Mouse (Mus musculus): ENCODE measurements around the gene Chil1. TPM values are rescaled to one million over a fixed set of nuclear protein-coding genes. Genes with fewer than 3 reads are reported as not detected.

Chil1 gene
- total RNA-seq (2021), result 1 to 10 TPM; 1.2 to 1.7 TPM
- long read RNA-seq, experiment 1, partial matches to known transcripts, result 0 of 2 reads
- long read RNA-seq, experiment 1, other reads (novel, unspliced or antisense), result 0 of 2 reads
- long read RNA-seq, experiment 2, partial matches to known transcripts, result 0 of 4 reads
- long read RNA-seq, experiment 2, other reads (novel, unspliced or antisense), result 0 of 4 reads

DNA sequence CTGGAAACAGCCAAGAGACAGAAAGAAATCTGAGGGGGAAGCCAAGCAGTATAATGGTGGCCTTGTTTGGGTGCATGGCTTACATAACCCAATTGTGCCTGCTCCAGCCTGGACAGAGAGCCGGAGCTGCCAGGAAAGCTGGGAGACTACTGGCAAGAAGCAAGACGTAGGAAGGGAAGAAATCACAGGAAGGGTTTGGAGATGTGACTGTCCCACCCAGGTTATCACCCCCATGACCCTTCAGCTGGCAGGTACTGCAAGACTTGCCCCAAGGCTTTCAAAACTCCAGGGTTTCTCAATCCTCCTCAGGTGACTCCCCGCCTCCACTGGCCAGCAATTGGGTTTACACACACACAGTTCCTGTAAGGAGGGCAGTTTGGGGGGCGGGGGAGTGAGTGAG is at the start of gene Chil1:
Chil1 (plus strand) TSS at position 152 of the 400 bp plus-strand sequence.
- DNase-seq (ENCODE audit: low spot score in 2 of 2), result no peak

DNA sequence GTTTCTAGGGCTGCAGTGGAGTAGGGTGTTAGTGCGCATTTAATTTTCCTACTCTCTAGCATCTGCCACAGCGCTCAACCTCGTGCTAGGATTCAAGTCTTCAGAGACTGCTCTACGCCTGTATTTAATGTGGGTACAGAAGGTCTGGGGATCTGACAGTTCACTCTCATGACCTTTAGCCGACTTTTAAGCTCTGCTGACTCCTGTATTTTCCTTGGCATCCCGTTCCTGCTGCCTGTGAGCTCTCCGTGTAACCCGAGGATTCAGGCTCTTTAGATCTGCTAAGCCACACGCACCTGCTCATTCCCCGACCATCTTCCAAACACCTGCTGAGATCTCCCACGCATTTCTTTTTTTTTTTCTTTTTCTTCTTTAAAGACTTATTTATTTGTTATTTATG is 48.7 kb upstream of the Chil1 start:
- no peak for DNase-seq (ENCODE audit: low spot score in 2 of 2)

DNA sequence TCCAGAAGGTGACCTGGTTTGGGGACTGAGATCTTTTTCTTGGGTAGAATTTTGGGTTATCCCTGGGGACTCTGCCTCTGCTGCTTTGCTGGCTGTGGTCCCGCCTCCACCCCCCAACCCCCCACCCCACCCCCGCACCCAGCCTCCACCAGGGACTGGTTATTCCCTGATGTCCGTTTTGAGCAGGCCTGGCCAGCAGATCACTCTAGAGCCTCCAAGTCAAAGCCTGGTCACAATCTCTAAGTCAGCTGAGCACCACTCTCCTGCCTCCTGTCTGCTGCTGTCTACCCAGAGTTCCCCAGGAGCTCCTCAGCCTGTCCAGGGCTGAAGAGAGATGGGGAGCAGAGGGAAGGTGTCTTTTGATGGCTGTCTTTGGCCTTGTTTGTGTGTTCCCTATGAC is 45.6 kb upstream of the Chil1 start:
- no peak for DNase-seq (ENCODE audit: low spot score in 2 of 2)

DNA sequence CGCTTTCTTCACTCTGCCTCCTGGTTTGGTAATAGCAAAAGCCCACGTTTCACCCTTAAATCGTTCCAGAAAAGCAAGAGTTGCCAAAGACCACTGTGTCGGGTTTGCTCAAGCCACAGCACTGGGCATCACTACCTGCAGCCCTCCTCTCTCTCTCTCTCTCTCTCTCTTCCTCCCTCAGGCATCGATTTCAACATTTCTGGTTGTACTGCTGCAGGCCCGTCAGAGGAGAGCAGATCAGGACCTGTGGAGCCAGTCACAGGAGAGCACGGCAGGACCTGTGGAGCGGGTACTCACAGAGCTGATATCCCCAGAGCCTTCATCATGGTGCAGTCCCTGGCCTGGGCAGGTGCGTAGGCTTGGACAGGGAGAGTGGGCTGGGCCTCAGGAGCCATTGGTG is 43.6 kb upstream of the Chil1 start:
- no peak for DNase-seq (ENCODE audit: low spot score in 2 of 2)

DNA sequence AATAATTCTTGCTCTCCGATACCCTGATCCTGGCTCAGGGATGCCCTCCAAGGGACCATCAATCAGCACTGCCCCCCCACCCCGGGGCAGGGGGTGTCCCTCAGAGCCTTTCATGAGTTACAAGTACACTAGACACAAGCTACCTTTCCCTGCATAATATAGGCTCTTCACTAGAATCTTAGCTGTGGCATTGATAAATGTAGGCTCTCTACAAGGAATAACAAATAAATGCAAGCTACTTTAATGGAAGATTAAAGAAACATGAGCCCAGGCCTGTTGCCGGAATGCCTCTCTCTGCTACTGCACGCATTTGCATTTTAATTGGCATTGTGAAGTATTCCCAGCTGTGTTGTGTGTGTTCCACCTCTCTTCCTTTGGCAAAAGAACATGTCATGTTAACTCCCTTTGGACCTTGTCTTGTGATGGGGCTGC is 39.6 kb upstream of the Chil1 start:
- DNase-seq (ENCODE audit: low spot score in 2 of 2), result no peak

DNA sequence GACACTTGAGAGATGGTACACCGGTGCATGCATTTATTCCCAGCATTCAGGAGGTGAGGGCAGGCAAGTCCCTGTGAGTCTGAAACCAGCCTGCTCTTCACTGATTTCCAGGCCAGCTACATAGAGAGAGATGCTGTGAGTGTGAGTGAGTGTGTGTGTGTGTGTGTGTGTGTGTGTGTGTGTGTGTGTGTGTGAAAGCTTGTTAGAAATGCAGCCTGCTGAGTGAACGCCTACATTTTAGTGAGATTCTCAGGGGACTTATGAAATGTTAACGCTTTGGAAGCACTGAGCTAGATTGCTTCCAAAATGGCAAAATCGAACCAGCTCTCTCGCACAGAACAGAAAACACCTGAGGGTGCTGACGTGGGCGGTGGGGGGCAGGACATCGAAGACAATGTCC is 35.9 kb upstream of the Chil1 start:
- no peak for DNase-seq (ENCODE audit: low spot score in 2 of 2)

DNA sequence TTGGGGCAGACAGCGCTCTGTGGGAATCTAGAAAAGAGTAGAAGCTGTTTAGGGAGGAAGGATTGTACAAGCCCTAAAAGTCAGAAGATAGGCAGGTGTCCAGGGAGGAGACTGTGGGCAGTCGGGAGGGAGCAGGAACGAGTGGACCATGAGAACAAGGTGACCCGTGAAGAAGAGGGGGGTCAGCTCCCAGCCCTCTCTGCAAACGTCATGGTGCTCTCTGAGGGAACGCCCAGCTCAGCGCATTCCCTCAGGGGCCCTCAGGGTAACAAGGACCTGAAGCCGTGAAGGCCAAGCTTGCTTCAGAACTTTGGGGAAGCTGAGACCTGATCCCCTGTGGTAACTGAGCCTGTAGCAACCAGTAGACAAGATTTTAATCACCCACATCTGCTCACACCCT is 31.9 kb upstream of the Chil1 start:
- no peak for DNase-seq (ENCODE audit: low spot score in 2 of 2)

DNA sequence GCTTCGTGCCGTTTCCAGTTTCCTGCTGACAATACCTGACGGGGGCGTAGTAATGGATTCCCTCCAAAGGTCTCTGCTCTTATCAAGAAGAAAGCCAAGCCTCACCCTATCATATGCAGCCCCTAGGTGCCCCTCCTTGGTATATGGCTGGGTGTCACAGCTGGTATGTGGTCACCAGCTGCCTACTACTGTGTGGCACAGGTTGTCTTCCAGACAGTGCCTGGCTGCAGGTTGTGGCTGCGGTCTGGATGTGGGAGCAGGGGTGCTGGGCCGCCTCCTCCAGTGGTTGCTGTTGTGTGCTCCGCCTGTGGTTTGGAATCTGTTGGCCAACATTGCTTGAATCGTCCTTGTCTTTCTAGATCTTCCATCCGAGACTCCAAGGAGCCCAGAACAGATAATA is 31.2 kb upstream of the Chil1 start:
- no peak for DNase-seq (ENCODE audit: low spot score in 2 of 2)

DNA sequence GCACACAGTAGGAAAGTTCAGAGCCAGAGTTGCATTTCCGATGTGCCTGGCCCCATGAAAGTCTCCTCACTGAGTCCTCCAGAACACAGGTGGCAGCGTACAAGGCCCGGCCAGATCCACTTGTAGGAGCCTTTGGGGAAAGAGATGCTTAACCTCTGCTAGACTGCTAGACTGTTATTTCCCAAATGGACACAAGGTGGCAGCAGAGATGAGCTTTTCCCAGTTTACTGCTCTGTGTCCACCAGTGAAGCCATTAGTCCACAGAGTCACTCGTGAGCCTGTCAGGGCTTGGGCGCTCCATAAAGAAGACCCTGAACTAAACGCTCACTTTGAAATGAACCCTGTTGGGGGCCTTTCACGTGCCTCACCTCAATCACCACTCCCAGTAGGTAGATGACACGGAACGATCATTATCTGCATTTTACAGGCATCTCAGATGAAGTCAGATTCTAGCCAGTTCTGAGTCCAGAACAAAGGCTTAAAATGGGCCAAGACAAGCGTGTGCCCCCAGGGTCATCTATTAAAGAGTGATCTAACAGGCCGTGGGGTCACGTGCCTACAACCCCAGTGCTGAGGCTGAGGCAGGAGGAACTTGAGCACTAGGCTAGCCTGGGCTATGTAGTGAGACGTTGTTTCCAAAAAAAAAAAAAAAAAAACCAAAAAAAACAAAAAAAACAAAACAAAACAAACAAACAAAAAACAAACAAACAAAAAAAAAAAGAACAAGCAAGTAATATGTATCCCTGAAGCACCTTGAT is 30.1 kb upstream of the Chil1 start:
- DNase-seq (ENCODE audit: low spot score in 2 of 2), result peak; percentile 76 to 80

DNA sequence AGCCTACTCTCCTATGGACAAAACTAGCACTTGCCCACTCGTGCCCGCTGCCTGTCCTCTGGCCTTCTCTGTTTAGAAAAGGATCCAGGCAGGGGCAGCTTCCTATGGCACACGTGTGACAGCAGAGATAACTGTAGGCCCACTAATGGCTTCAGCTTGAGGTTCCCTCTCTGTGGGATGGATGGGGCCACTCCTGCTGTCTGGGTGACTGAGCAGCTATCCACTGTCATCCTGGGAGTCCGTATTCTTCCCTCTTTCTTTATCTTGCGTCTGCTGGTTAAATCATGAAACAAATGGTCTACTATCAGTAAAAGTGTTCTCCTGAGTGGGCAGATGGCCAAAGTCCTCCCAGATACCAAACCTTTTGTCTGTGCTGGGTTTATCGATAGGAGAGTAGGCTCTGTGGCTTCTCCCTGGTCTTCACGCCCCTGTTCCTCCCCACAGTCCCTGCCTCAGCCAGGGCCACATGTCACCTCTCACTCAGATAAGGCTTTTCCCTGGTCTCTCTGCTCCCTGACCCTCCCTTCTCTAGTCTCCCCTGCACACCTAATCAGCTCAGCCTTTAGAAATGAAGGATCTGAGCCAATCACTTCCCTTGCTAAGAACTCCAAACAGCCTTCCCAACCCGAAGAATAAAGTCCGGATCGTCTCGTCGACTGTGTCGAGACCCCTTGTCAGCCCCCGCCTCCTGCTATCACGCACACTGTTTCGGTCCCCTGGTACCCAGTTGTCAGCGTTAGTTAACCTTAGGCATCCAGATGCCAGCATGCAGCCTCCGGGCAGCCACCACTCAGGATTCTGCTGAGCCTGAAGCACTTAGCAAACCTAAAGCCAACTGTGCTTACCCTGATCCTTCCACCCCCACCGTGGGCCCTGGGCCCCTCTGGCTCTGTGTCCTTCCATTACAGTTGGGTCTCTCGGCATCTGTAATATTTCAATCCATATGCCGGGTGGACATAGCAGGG is 29.1 kb upstream of the Chil1 start:
- DNase-seq (ENCODE audit: low spot score in 2 of 2), result no peak

DNA sequence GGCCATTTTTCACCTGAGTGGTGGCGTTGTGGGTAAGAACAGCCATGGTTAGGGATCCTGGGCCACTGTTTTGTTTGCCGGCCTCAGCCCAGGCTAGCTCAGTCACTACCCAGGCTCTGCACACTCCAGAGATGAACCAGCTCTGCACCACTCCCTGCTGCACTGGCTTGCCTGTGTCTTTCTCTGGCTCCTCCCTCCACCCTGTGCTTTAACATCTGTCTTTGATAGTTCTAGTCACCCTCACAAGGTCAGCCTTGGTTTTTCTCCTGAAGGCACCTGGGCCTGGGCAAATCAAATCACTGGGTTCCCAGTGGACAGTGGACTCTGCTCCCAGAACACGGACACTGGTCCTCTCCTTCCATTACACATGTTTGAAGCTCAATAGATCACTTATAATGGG is 27.9 kb upstream of the Chil1 start:
- no peak for DNase-seq (ENCODE audit: low spot score in 2 of 2)

DNA sequence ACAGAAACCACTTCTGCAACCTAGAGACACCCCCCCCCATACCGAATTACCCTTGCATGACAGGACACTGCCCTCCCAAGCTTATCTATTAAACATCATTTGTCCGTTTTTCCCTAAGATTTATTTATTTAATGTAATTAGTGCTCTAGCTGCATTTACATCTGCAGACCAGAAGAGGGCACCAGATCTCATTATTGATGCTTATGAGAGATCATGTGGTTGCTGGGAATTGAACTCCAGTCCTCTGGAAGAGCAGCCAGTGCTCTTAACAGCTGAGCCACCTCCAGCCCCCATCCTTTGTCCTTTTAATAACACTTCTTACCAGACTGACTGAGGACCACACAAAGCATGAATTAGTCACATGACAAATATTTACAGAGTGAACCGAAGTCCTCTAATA is 27.3 kb upstream of the Chil1 start:
- no peak for DNase-seq (ENCODE audit: low spot score in 2 of 2)

DNA sequence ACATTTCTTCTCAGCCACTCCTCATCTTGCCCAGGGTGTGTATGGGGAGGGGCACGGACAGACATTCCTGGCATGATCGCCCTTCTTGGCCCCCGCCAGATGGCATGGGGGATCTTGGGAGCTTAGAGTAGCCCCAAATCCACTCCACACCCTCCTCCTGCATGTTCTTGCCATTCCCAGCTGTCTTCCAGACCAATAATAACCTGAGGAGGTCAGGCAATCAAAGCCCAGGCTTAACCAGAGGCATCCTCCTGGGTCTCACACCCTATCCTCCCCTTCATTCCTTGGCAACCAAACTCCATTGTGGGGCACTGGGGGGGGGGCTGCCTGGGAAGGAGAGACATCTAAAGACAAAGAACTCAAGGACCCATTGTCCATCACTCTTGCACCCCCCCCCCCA is 21.6 kb upstream of the Chil1 start:
- DNase-seq (ENCODE audit: low spot score in 2 of 2), result no peak

DNA sequence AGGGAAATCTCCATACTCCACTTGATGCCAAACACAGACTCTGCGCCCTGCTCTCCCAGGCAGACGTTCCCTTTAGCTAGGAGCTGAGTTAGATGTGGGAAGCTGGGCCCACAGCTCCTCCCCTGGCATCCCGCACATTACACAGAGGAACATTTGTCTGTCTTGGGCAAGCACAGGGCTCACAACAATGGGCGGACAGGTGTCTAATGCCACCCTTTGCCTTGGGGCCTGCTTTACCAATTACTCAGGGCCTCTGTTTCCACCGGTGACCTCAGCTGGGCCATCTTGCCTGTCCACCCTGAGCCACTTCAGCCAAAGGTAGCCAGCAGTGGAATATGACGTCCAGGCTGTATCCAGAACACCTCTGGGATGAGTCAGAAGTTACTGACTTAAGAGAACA is 20.6 kb upstream of the Chil1 start:
- DNase-seq (ENCODE audit: low spot score in 2 of 2), result no peak

DNA sequence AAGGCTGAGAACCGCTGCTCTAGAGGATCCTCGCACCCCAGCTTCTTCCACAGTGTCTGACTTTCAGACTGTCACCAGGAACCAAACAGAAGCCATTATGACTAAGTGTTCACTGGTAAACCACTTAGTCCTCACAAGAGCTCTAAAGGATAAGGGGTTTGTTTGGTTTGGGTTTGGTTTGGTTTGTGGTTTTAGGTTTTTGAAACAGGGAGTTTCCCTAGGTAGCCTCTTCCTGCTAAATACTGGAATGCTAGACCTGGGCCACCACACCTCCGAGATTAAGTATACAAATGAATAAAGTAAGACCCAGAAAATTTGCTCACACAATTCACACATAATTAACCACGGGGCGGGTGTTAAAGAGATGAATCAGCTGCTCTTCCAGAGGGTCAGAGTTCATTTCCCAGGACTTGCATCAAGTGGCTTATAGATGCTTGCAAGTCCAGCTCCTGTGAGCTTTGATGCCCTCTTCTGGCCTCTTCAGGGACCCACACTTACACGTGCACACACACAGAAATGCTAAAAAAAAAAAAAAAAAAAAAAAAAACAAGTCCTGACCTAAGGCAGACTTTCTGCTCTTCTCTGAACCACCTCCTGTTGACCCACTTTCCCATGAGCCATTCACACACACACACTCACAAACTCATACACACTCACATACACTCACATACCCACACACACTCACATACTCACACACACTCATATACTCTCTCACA is 19.3 kb upstream of the Chil1 start:
- no peak for DNase-seq (ENCODE audit: low spot score in 2 of 2)

DNA sequence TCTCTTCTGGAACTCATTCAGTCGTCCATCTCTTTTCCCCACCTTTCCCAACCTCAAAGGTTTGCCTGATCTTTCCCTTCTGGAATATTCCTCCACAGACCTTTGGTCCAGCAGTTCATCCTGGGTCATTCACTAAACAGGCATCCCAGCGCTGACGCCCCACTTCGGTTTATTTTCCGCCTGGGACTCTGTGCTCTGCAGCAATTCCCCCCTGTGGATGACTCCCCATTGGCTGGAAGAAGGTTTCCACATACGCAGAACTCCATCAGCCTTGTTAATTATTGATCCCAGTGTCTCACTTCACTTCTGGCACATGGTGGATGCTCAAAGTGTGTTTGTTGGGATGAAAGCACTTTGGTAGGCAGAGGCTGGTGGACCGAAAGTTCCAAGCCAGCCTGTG is 18.5 kb upstream of the Chil1 start:
- no peak for DNase-seq (ENCODE audit: low spot score in 2 of 2)

DNA sequence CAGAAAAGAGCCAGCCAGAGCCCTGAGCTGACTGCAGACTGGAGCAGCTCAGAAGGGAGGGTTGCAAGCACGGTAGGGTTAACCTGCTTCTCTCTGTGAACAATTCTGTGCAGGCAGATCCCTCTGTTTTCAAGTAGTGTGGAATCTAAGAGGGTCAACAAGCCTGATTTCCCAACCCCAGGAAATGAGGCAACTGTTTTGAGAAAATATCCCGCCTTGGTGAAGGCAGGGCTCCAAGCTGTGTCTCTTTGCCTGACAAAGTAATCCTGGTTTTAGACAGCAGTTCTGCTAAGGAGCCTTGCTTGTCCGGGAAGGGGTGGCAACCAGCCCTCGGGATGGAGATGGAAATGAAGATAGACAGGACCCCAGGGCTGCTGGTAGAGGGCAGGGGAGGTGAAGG is 17.5 kb upstream of the Chil1 start:
- no peak for DNase-seq (ENCODE audit: low spot score in 2 of 2)

DNA sequence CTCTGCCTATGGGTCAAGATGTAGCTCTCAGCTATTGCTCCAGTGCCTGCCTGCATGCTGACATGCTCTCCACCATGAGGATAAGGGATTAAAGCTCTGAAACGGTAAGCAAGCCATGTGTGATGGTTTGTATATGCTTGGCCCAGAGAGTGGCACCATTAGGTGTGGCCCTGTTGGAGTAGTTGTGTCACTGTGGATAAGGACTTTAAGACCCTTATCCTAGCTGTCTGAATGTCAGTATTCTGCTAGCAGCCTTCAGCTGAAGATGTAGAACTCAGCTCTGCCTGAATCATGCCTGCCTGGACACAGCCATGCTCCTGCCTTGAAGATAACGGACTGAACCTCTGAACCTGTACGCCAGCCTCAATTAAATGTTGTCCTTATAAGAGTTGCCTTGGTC is 15.4 kb upstream of the Chil1 start:
- no peak for DNase-seq (ENCODE audit: low spot score in 2 of 2)

DNA sequence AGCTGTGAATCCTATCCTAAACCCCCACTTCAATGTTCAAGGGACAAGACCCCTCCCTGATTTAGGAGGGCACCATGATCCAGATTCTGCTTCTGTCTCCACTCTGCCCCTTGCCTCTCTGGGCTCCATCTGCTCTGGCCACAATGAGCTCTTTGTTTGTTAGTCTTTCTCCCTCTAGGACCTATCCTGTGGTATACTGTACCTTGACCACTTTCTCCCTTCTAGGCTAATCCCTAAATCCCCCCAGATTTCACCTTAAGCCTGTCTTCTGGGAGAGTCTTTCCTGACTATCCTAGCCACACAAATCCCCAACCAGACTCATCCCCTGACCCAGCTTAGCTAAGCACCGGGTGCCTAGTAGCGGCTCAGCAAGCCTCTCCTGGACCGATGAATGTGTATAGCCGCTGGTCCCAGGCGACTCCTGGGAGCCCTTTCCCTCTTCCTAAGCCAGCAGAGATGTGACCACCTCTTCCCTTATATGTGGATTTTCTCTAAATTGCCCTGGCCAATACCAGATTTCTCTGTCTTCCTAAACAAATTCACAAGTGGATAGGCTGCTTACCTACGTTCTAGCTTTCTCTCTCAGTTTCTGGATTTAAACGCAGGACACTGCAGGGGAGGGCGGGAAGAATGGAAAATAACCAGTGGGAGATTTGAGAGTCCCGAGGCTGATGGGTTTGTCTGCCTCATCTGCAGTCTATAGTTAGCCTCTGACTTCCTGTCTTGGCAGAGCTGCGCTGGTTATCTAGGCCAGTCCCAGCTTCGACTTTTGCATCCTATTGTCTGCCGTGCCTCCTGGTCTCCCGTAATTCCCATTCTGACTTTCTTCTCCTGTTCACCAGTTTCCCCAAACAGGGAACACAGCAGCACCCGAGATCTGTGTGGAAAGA is 14.3 kb upstream of the Chil1 start:
- no peak for DNase-seq (ENCODE audit: low spot score in 2 of 2)

DNA sequence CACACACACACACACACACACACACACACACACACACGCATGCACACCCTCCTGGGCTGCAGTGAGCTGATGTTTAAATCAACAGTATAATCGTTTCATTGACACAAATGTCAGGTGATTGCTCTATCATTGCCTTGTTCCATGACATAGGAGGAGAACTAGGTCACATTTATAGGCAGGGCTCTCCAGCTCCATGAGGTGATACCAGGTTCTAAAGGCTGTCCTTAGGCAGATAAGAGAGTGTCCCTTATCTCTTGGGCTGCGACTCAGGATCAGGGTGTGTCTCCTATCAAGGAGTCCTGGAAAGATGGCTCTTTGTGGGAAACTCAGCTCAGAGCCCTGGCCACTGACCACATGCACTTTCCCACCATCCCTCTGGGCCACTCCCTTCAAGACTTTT is 13.4 kb upstream of the Chil1 start:
- DNase-seq (ENCODE audit: low spot score in 2 of 2), result no peak
